Mouse (Mus musculus): Measurements from ENCODE around the gene Hist1h2bb.
A peak's percentile ranks its signal among the peaks of the same experiment; 100 is the strongest.
"Not testable (repeated sequence)": the region's sequence is repeated elsewhere in the genome, so short reads cannot be mapped to it uniquely, and the experiment has no call there.

Gene Hist1h2bb

GRCm38 (mm10) chr13:23764324-23765171 lies 18.0 kb downstream of the Hist1h2bb start:
- DNase-seq (ENCODE audit: low spot score in 2 of 2), result no peak

GRCm38 (mm10) chr13:23765172-23765513 lies 18.6 kb downstream of the Hist1h2bb start:
- DNase-seq (ENCODE audit: low spot score in 2 of 2), result no peak

- no peak for DNase-seq (ENCODE audit: low spot score in 2 of 2)
Measured at GRCm38 (mm10) chr13:23766772-23767171, 20.2 kb downstream of the Hist1h2bb start.

GRCm38 (mm10) chr13:23768834-23769397 lies 22.4 kb downstream of the Hist1h2bb start:
- no peak for DNase-seq (ENCODE audit: low spot score in 2 of 2)

GRCm38 (mm10) chr13:23769613-23770012 lies 23.1 kb downstream of the Hist1h2bb start, which contains the start of gene Trim38:
TSS of gene Trim38 (plus strand) at chr13:23769913.
- not testable (repeated sequence) for DNase-seq (ENCODE audit: low spot score in 2 of 2)

- DNase-seq (ENCODE audit: low spot score in 2 of 2), result no peak
Measured at GRCm38 (mm10) chr13:23772561-23773313, 26.2 kb downstream of the Hist1h2bb start.

GRCm38 (mm10) chr13:23778339-23778738 lies 31.8 kb downstream of the Hist1h2bb start:
- no peak for DNase-seq (ENCODE audit: low spot score in 2 of 2)

- DNase-seq (ENCODE audit: low spot score in 2 of 2), result no peak
Measured at GRCm38 (mm10) chr13:23779025-23779424, 32.5 kb downstream of the Hist1h2bb start.

- peak in 1 of 2 experiments; percentile 7 for DNase-seq (ENCODE audit: low spot score in 2 of 2)
Measured at GRCm38 (mm10) chr13:23792520-23792919, 46.0 kb downstream of the Hist1h2bb start.

All from frontal cortex, postnatal 25 days (tissue).